Mouse (Mus musculus) hindbrain, postnatal 0 days (tissue): ENCODE data around the gene A530084C06Rik. TPM values are rescaled to one million over a fixed set of nuclear protein-coding genes. Genes with fewer than 3 reads are reported as not detected.

Experiments used
- ATAC-seq: fragments of 200-750 bp; cut with Nextera tagmentation; 2 replicates; pipeline ENCODE4 v1.8.0; 2017; ENCODE audit warnings: mild to moderate bottlenecking, moderate TSS enrichment, moderate library complexity
- DNase-seq: peaks from one replicate; pipeline ENCODE4 v3.0.0-alpha.2; 2015; ENCODE audit warnings: low spot score
- H3K27ac ChIP-seq: fragments of 300-500 bp; sonication (generic); 2 replicates; pipeline ENCODE4 v1.5.1; 2014; ENCODE audit warnings: mild to moderate bottlenecking
- H3K27me3 ChIP-seq: fragments of 300-500 bp; sonication (generic); 2 replicates; pipeline ENCODE4 v1.6.1; 2014; ENCODE audit warnings: low read length, mixed read lengths; ENCODE audit not compliant: insufficient read depth
- H3K36me3 ChIP-seq: fragments of 300-500 bp; sonication (generic); 2 replicates; pipeline ENCODE4 v1.6.1; 2014; ENCODE audit warnings: low read length, mixed read lengths; ENCODE audit not compliant: insufficient read depth
- H3K4me1 ChIP-seq: fragments of 300-500 bp; sonication (generic); 2 replicates; pipeline ENCODE4 v1.6.1; 2014; ENCODE audit warnings: antibody characterized with exemption, low read length, mixed read lengths; ENCODE audit not compliant: insufficient read depth
- H3K4me2 ChIP-seq: fragments of 300-500 bp; sonication (generic); 2 replicates; pipeline ENCODE4 v1.6.1; 2014; ENCODE audit warnings: low read depth, mild to moderate bottlenecking, low read length, moderate library complexity, mixed read lengths
- H3K4me3 ChIP-seq: fragments of 300-500 bp; sonication (generic); 2 replicates; pipeline ENCODE4 v1.5.1; 2014; ENCODE audit warnings: low read length
- H3K9ac ChIP-seq: fragments of 300-500 bp; sonication (generic); replicated peaks from 2 replicates; pipeline ENCODE4 v1.6.1; 2014; ENCODE audit warnings: mild to moderate bottlenecking, low read length, moderate library complexity, mixed read lengths
- H3K9me3 ChIP-seq: fragments of 300-500 bp; sonication (generic); 2 replicates; pipeline ENCODE4 v1.6.1; 2016; ENCODE audit warnings: low read length, mixed read lengths
- CTCF ChIP-seq: IDR thresholded peaks from 2 replicates; pipeline ENCODE4 v1.5.1; 2016; ENCODE audit warnings: antibody characterized with exemption, control low read depth, low read depth
- WGBS: fragments of 180-500 bp; shearing (Covaris S2); extraction: QIAGEN DNeasy Blood & Tissue Kit; methylation state at CpG from one replicate; pipeline ENCODE4 v1.1.7; 2014; 5-methylcytosine and 5-hydroxymethylcytosine counted together
- polyA plus RNA-seq: library from polyadenylated mRNA; unstranded; fragments of >200 nt; fragmentation: Nextera tagmentation; extraction: Ambion mirVana; gene quantifications from 2 replicates; pipeline ENCODE4 v1.2.1, GENCODE M21; 2015
- total RNA-seq: library from RNA; depleted of rRNA; stranded (reverse); fragments of >200 nt; gene quantifications from 2 replicates; pipeline ENCODE4 v1.2.3, GENCODE M21; 2014; rRNA removed

The A530084C06Rik gene
- total and polyA plus RNA-seq, 2 experiments from 2014 or later = 1.3 TPM; not detected in 1

GRCm38 (mm10) chr13:31518411-31518886 lies 40.7 kb downstream of the A530084C06Rik start:
- Histone ChIP-seq H3K4me3 (no peak overlapping the region), H3K36me3 (no peaks in the 10 kb centered on the region), H3K4me2 (no peak overlapping the region), H3K9ac (no peak overlapping the region), H3K4me1 (no peaks in the 10 kb centered on the region), H3K27me3 (no peaks in the 10 kb centered on the region), H3K9me3 (no peaks in the 10 kb centered on the region), H3K27ac (no peak overlapping the region)
- ATAC-seq = no peak
- peak; percentile 63 for DNase-seq
- TF ChIP-seq CTCF = no peak
- 47% methylated on average over 10 of the region's 10 CpGs for WGBS

- no peak overlapping the region for H3K9ac ChIP-seq
- H3K4me1 ChIP-seq = no peaks in the 10 kb centered on the region
- ATAC-seq (no peak), DNase-seq (no peak)
- WGBS = 92% methylated on average over 7 of the region's 7 CpGs
- H3K27me3 ChIP-seq = no peaks in the 10 kb centered on the region
- H3K27ac ChIP-seq = no peak overlapping the region
- H3K9me3 ChIP-seq = no peaks in the 10 kb centered on the region
- H3K4me2 ChIP-seq = no peak overlapping the region
- no peak overlapping the region for H3K4me3 ChIP-seq
- no peak for TF ChIP-seq CTCF
- H3K36me3 ChIP-seq = no peaks in the 10 kb centered on the region
Observed at GRCm38 (mm10) chr13:31515261-31515660, 43.9 kb downstream of the A530084C06Rik start.

GRCm38 (mm10) chr13:31506494-31507167 lies 52.5 kb downstream of the A530084C06Rik start:
- DNase-seq = no peak
- TF ChIP-seq CTCF = no peak
- 81% methylated on average over 8 of the region's 8 CpGs for WGBS
- Histone ChIP-seq H3K4me1 (no peaks in the 10 kb centered on the region), H3K4me2 (no peak overlapping the region), H3K36me3 (no peaks in the 10 kb centered on the region), H3K9me3 (no peaks in the 10 kb centered on the region), H3K27ac (no peak overlapping the region), H3K9ac (no peak overlapping the region), H3K27me3 (no peaks in the 10 kb centered on the region), H3K4me3 (no peak overlapping the region)
- ATAC-seq = no peak

Other genes with a start within 250 kb of the A530084C06Rik start
- gene Foxq1, start 3.2 kb downstream of the A530084C06Rik start, total RNA-seq = 4.4 and 5.7 TPM in 2 replicates
- gene Foxq1, start 3.2 kb downstream of the A530084C06Rik start, polyA plus RNA-seq = 1.7 and 1.8 TPM in 2 replicates
- 6.0 and 12.8 TPM in 2 replicates for gene Foxf2, start 66.5 kb upstream of the A530084C06Rik start, total RNA-seq
- gene Foxf2, start 66.5 kb upstream of the A530084C06Rik start, polyA plus RNA-seq = 4.4 and 5.5 TPM in 2 replicates
- 11.9 and 16.2 TPM in 2 replicates for gene Foxc1, start 247.3 kb upstream of the A530084C06Rik start, total RNA-seq
- gene Foxc1, start 247.3 kb upstream of the A530084C06Rik start, polyA plus RNA-seq = 1.8 and 2.0 TPM in 2 replicates